Mouse (Mus musculus) hindbrain, embryonic 11.5 days (tissue): ENCODE results near the gene Rpl32. TPM values are rescaled to one million over a fixed set of nuclear protein-coding genes. Genes with fewer than 3 reads are reported as not detected.

Source experiments
- ATAC-seq: fragments of 200-750 bp; cut with Nextera tagmentation; 2 replicates; pipeline ENCODE4 v1.8.0; 2017; ENCODE audit warnings: mild to moderate bottlenecking, moderate TSS enrichment, moderate library complexity; ENCODE audit not compliant: low FRiP score
- DNase-seq: peaks from one replicate; pipeline ENCODE4 v3.0.0-alpha.2; 2015; ENCODE audit warnings: low spot score
- H3K27ac ChIP-seq: fragments of 300-500 bp; sonication (generic); 2 replicates; pipeline ENCODE4 v1.5.1; 2014; ENCODE audit warnings: mild to moderate bottlenecking, low read depth, low read length
- H3K27me3 ChIP-seq: fragments of 300-500 bp; sonication (generic); 2 replicates; pipeline ENCODE4 v1.6.1; 2014; ENCODE audit warnings: mild to moderate bottlenecking, low read length, moderate library complexity, mixed read lengths; ENCODE audit not compliant: control insufficient read depth, insufficient read depth
- H3K36me3 ChIP-seq: fragments of 300-500 bp; sonication (generic); 2 replicates; pipeline ENCODE4 v1.6.1; 2014; ENCODE audit warnings: mild to moderate bottlenecking, low read length, moderate library complexity, mixed read lengths; ENCODE audit not compliant: control insufficient read depth, insufficient read depth
- H3K4me1 ChIP-seq: fragments of 300-500 bp; sonication (generic); replicated peaks from 2 replicates; pipeline ENCODE4 v1.6.1; 2014; ENCODE audit warnings: low read length, mixed read lengths; ENCODE audit not compliant: control insufficient read depth, insufficient read depth
- H3K4me2 ChIP-seq: fragments of 300-500 bp; sonication (generic); replicated peaks from 2 replicates; pipeline ENCODE4 v1.6.1; 2014; ENCODE audit warnings: mild to moderate bottlenecking, low read depth, low read length
- H3K4me3 ChIP-seq: fragments of 300-500 bp; sonication (generic); 2 replicates; pipeline ENCODE4 v1.5.1; 2014; ENCODE audit warnings: low read depth, low read length
- H3K9ac ChIP-seq: fragments of 300-500 bp; sonication (generic); 2 replicates; pipeline ENCODE4 v1.6.1; 2014; ENCODE audit warnings: low read depth, low read length
- H3K9me3 ChIP-seq: fragments of 300-500 bp; sonication (generic); 2 replicates; pipeline ENCODE4 v1.6.1; 2016; ENCODE audit warnings: low read length; ENCODE audit not compliant: control insufficient read depth
- whole genome bisulfite sequencing: fragments of 180-500 bp; shearing (Covaris S2); extraction: QIAGEN DNeasy Blood & Tissue Kit; methylation state at CpG from one replicate; pipeline ENCODE4 v1.1.7; 2014; 5-methylcytosine and 5-hydroxymethylcytosine counted together
- polyA plus RNA-seq: library from polyadenylated mRNA; unstranded; fragments of >200 nt; fragmentation: Nextera tagmentation; extraction: Ambion mirVana; gene quantifications from 2 replicates; pipeline ENCODE4 v1.2.1, GENCODE M21; 2014

The Rpl32 gene
- polyA plus RNA-seq, 1 experiment from 2014 or later = 1,778 TPM

DNA sequence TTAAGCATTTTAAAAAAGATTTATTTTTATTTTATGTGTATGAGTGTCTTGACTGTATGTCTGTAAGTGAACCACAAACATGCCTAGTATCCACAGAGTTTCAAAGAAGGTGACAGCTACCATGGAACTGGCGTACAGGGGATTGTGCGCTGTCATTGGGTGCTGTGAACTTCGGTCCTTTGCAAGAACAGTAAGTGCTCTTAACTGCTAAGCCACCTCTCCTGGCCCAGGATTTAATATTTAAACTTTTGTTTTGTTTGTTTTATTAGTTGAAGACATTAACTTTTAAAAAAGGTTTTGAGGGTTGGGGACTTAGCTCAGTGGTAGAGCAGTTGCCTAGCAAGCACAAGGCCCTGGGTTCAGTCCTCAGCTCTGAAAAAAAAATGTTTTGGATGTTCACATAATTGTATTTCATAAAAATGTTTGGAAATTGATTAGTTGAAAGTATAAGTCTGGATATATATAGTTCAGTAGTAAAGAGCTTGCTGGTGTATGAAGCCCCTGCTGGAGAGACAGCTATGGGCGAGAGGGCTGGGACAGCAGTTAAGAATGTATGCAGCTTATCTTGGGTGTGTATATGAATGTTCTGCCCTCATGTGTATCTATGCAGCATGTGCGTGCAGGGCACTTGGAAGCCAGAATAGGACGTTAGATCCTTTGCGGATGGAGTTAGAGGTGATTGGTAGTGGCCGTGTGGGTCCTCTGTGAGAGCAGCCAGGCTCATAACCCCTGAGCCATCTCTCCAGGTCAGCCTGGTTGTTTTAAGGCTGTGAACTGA lies 12.9 kb upstream of the Rpl32 start:
- Histone ChIP-seq H3K9ac (no peak overlapping the region), H3K4me2 (no peak overlapping the region), H3K27ac (no peak overlapping the region), H3K4me1 (no peaks in the 10 kb centered on the region), H3K36me3 (no peaks in the 10 kb centered on the region), H3K4me3 (no peak overlapping the region), H3K27me3 (no peaks in the 10 kb centered on the region), H3K9me3 (no peaks in the 10 kb centered on the region)
- ATAC-seq = no peak
- WGBS = 89% methylated on average over 8 of the region's 8 CpGs
- no peak for DNase-seq

- WGBS = 70% methylated on average over 2 of the region's 2 CpGs
- Histone ChIP-seq H3K9me3 (no peaks in the 10 kb centered on the region), H3K4me1 (no peaks in the 10 kb centered on the region), H3K4me3 (no peak overlapping the region), H3K4me2 (no peak overlapping the region), H3K36me3 (no peaks in the 10 kb centered on the region), H3K27me3 (no peaks in the 10 kb centered on the region), H3K9ac (no peak overlapping the region), H3K27ac (no peak overlapping the region)
- DNase-seq (no peak), ATAC-seq (no peak)
Measured at GRCm38 (mm10) chr6:115818129-115818528, 9.6 kb upstream of the Rpl32 start.

GRCm38 (mm10) chr6:115815041-115815440 lies 6.5 kb upstream of the Rpl32 start:
- WGBS = 77% methylated on average over 4 of the region's 4 CpGs
- Histone ChIP-seq H3K4me1 (no peaks in the 10 kb centered on the region), H3K9ac (no peak overlapping the region), H3K36me3 (no peaks in the 10 kb centered on the region), H3K27ac (no peak overlapping the region), H3K9me3 (no peaks in the 10 kb centered on the region), H3K4me2 (no peak overlapping the region), H3K27me3 (no peaks in the 10 kb centered on the region), H3K4me3 (no peak overlapping the region)
- ATAC-seq (no peak), DNase-seq (no peak)

- no peaks in the 10 kb centered on the region for H3K4me1 ChIP-seq
- H3K4me3 ChIP-seq = no peak overlapping the region
- H3K27ac ChIP-seq = no peak overlapping the region
- no peaks in the 10 kb centered on the region for H3K9me3 ChIP-seq
- ATAC-seq = 0 out of 2 replicates have a peak, but pooled peaks have one; percentile 18
- 31% methylated on average over 4 of the region's 4 CpGs for WGBS
- no peak overlapping the region for H3K4me2 ChIP-seq
- no peak overlapping the region; the same call in 1 of the 2 replicates for H3K9ac ChIP-seq
- H3K27me3 ChIP-seq = no peaks in the 10 kb centered on the region
- DNase-seq = peak; percentile 64
- H3K36me3 ChIP-seq = no peaks in the 10 kb centered on the region
Measured at GRCm38 (mm10) chr6:115814104-115814503, 5.6 kb upstream of the Rpl32 start.

DNA sequence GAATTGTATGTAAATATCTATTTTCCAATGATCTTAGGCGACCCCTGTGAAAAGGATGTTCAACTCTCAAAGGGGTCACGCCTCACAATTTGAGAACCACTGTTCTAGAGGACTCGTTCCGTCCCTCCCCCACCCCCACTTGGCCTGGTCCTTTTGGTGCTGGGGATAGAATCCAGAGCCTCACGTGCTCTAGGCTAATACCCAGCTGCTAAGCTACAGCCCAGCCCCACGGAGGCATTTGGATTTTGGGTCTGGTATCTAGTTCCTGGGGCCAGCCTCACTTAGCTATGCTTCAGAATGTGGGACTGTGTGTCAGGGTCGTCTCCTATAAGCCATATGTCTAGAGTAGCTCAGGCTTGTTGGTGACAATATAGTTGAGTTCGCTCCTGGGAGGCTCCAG lies 3.1 kb upstream of the Rpl32 start:
- no peak overlapping the region for H3K9ac ChIP-seq
- H3K4me1 ChIP-seq = no peaks in the 10 kb centered on the region; the same call in 1 of the 2 replicates
- ATAC-seq (no peak), DNase-seq (no peak)
- no peak overlapping the region for H3K27ac ChIP-seq
- 74% methylated on average over 8 of the region's 8 CpGs for WGBS
- no peaks in the 10 kb centered on the region for H3K27me3 ChIP-seq
- no peak overlapping the region for H3K4me3 ChIP-seq
- no peaks in the 10 kb centered on the region for H3K36me3 ChIP-seq
- no peak overlapping the region for H3K4me2 ChIP-seq
- no peaks in the 10 kb centered on the region for H3K9me3 ChIP-seq

DNA sequence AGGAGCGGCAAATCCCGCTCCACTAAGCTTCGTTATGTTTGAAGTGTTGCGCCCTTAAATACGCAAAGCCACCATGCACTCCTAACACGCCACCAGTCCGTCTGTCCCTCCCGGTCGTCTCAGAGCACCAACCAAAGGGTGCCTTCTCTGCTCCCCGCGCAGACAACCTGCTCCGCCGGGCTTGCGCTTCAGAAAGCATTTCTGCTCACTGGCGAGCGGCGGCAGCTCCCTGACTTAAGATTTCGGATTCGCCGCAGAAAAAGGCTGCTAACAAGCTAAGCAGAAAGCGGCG lies 405 bp downstream of the Rpl32 start:
- ATAC-seq = no peak; the same call in 1 of the 2 replicates
- Histone ChIP-seq H3K27me3 (no peaks in the 10 kb centered on the region), H3K4me3 (peak overlapping the region; percentile 99), H3K36me3 (0 out of 2 replicates have a peak, but pooled peaks cover 4% of the 10 kb centered on the region), H3K9ac (peak overlapping the region; percentile 100), H3K27ac (peak overlapping the region; percentile 90), H3K9me3 (no peaks in the 10 kb centered on the region), H3K4me2 (peak overlapping the region; percentile 79), H3K4me1 (no peaks in the 10 kb centered on the region; the same call in 1 of the 2 replicates)
- DNase-seq = no peak
- under 1% methylated on average over 22 of the region's 22 CpGs for WGBS

- no peak for DNase-seq
Measured at GRCm38 (mm10) chr6:115807464-115808195, 917 bp downstream of the Rpl32 start.

GRCm38 (mm10) chr6:115804432-115805192 lies 3.9 kb downstream of the Rpl32 start:
- 78% methylated on average over 10 of the region's 10 CpGs for WGBS
- Histone ChIP-seq H3K4me3 (no peak overlapping the region), H3K9ac (no peak overlapping the region), H3K9me3 (no peaks in the 10 kb centered on the region), H3K27ac (no peak overlapping the region), H3K4me2 (no peak overlapping the region), H3K36me3 (0 out of 2 replicates have a peak, but pooled peaks cover 6% of the 10 kb centered on the region), H3K4me1 (no peaks in the 10 kb centered on the region; the same call in 1 of the 2 replicates), H3K27me3 (no peaks in the 10 kb centered on the region)
- peak; percentile 7 for DNase-seq
- no peak for ATAC-seq

More at GRCm38 (mm10) chr6:115807464-115808195, 917 bp downstream of the Rpl32 start:
- peak overlapping the region; percentile 90 for H3K27ac ChIP-seq
- peak overlapping the region; percentile 79 for H3K4me2 ChIP-seq
- ATAC-seq = no peak
- peak overlapping the region; percentile 100 for H3K9ac ChIP-seq
- H3K27me3 ChIP-seq = no peaks in the 10 kb centered on the region
- WGBS = 5% methylated on average over 15 of the region's 15 CpGs
- H3K4me3 ChIP-seq = peak overlapping the region; percentile 99
- 0 out of 2 replicates have a peak, but pooled peaks cover 4% of the 10 kb centered on the region for H3K36me3 ChIP-seq
- no peaks in the 10 kb centered on the region; the same call in 1 of the 2 replicates for H3K4me1 ChIP-seq
- H3K9me3 ChIP-seq = no peaks in the 10 kb centered on the region
